Mouse (Mus musculus) neural tube, embryonic 11.5 days (tissue): Measurements from ENCODE around the gene St8sia2. TPM values are rescaled to one million over a fixed set of nuclear protein-coding genes. Genes with fewer than 3 reads are reported as not detected.

ENCODE experiments used
- ATAC-seq: fragments of 200-750 bp; cut with Nextera tagmentation; 2 replicates; pipeline ENCODE4 v1.8.0; 2017; ENCODE audit warnings: moderate number of reproducible peaks, mild to moderate bottlenecking, moderate TSS enrichment, moderate library complexity; ENCODE audit not compliant: insufficient read depth, low FRiP score, low TSS enrichment
- DNase-seq: peaks from one replicate; pipeline ENCODE4 v3.0.0-alpha.2; 2015; ENCODE audit warnings: low spot score
- H3K27ac ChIP-seq: fragments of 300-500 bp; sonication (generic); 2 replicates; pipeline ENCODE4 v1.5.1; 2014; ENCODE audit warnings: low read depth, mild to moderate bottlenecking, low read length
- H3K27me3 ChIP-seq: fragments of 300-500 bp; sonication (generic); 2 replicates; pipeline ENCODE4 v1.6.1; 2014; ENCODE audit warnings: mild to moderate bottlenecking, low read length, mixed read lengths; ENCODE audit not compliant: control insufficient read depth, insufficient read depth
- H3K36me3 ChIP-seq: fragments of 300-500 bp; sonication (generic); 2 replicates; pipeline ENCODE4 v1.6.1; 2014; ENCODE audit warnings: mild to moderate bottlenecking, low read length, moderate library complexity, mixed read lengths; ENCODE audit not compliant: control insufficient read depth, insufficient read depth
- H3K4me1 ChIP-seq: fragments of 300-500 bp; sonication (generic); 2 replicates; pipeline ENCODE4 v1.6.1; 2014; ENCODE audit warnings: low read length, mixed read lengths; ENCODE audit not compliant: control insufficient read depth, insufficient read depth
- H3K4me2 ChIP-seq: fragments of 300-500 bp; sonication (generic); 2 replicates; pipeline ENCODE4 v1.6.1; 2014; ENCODE audit warnings: low read depth, mild to moderate bottlenecking, moderate library complexity
- H3K4me3 ChIP-seq: fragments of 300-500 bp; sonication (generic); 2 replicates; pipeline ENCODE4 v1.5.1; 2014; ENCODE audit warnings: low read depth, low read length
- H3K9ac ChIP-seq: fragments of 300-500 bp; sonication (generic); 2 replicates; pipeline ENCODE4 v1.6.1; 2014; ENCODE audit warnings: mild to moderate bottlenecking, low read length
- H3K9me3 ChIP-seq: fragments of 300-500 bp; sonication (generic); 2 replicates; pipeline ENCODE4 v1.6.1; 2016; ENCODE audit warnings: low read length; ENCODE audit not compliant: control insufficient read depth
- WGBS: fragments of 180-500 bp; shearing (Covaris S2); extraction: QIAGEN DNeasy Blood & Tissue Kit; methylation state at CpG from one replicate; pipeline ENCODE4 v1.1.7; 2014; 5-methylcytosine and 5-hydroxymethylcytosine counted together
- polyA plus RNA-seq: library from polyadenylated mRNA; unstranded; fragments of >200 nt; fragmentation: Nextera tagmentation; extraction: Ambion mirVana; gene quantifications from 2 replicates; pipeline ENCODE4 v1.2.1, GENCODE M21; 2014

Gene St8sia2
- polyA plus RNA-seq, 1 experiment from 2014 or later = 51.0 TPM

- Histone ChIP-seq H3K27me3 (no peaks in the 10 kb centered on the region), H3K4me1 (no peaks in the 10 kb centered on the region), H3K4me2 (no peak overlapping the region), H3K36me3 (no peaks in the 10 kb centered on the region), H3K4me3 (no peak overlapping the region), H3K27ac (no peak overlapping the region), H3K9me3 (no peaks in the 10 kb centered on the region), H3K9ac (no peak overlapping the region)
- WGBS = 55% methylated on average over 4 of the region's 4 CpGs
- no peak for DNase-seq
- ATAC-seq = no peak
These were observed 101.6 kb downstream of the St8sia2 start for GRCm38 (mm10) chr7:73911899-73912298.

DNA sequence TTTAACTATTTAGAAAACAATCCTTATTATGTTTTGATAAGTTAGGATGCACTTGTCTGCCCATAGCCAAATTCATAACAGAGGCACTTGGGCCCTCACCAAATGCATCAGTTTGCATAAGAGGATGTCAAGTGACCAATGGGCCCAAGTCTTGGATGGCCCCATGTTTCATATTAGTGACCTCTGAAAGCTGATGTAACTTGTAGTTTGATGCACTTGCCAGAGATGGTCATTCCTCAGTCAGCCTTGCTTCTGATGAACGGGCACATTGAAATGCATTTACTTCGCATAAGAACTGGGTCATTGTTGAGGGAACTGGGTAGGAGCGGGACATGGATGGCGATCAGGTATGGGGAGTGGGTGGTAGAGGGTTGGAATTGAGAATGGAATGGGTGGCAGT is 102.6 kb downstream of the St8sia2 start:
- Histone ChIP-seq H3K4me3 (no peak overlapping the region), H3K27me3 (no peaks in the 10 kb centered on the region), H3K27ac (no peak overlapping the region), H3K9me3 (no peaks in the 10 kb centered on the region), H3K4me1 (no peaks in the 10 kb centered on the region), H3K36me3 (no peaks in the 10 kb centered on the region), H3K4me2 (no peak overlapping the region), H3K9ac (no peak overlapping the region)
- WGBS = 96% methylated on average over 4 of the region's 4 CpGs
- no peak for DNase-seq
- ATAC-seq = no peak

GRCm38 (mm10) chr7:73909432-73910205 is 103.9 kb downstream of the St8sia2 start:
- Histone ChIP-seq H3K36me3 (no peaks in the 10 kb centered on the region), H3K4me3 (no peak overlapping the region), H3K27ac (no peak overlapping the region), H3K27me3 (no peaks in the 10 kb centered on the region), H3K9ac (no peak overlapping the region), H3K4me1 (no peaks in the 10 kb centered on the region), H3K9me3 (no peaks in the 10 kb centered on the region), H3K4me2 (no peak overlapping the region)
- 77% methylated on average over 5 of the region's 5 CpGs for WGBS
- no peak for ATAC-seq
- DNase-seq = no peak

DNA sequence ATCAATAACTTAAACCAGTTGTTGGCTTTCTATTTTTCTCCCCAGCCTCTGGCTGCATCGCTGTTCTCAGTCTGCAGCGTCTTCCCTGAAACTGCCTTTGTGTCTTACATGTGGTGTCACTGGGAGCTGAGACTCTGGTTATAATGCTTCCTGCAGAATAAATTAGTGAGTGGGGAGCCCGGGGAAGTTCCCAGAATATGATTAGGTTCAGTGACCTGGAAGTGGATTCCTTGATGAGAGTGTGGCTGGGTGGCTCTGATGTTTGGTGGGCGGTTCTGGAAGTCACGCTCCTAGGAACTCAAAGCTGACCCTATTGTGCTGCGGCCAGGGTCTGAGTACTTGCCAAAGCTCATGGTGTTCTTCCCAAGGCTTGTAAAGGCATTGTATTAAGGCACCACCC is 119.0 kb downstream of the St8sia2 start:
- Histone ChIP-seq H3K9ac (no peak overlapping the region), H3K27me3 (no peaks in the 10 kb centered on the region), H3K4me2 (no peak overlapping the region), H3K9me3 (no peaks in the 10 kb centered on the region), H3K4me1 (no peaks in the 10 kb centered on the region), H3K4me3 (no peak overlapping the region), H3K27ac (no peak overlapping the region), H3K36me3 (no peaks in the 10 kb centered on the region)
- DNase-seq (peak; percentile 27), ATAC-seq (peak; percentile 53; the same call in 1 of the 2 replicates)
- WGBS = 44% methylated on average over 6 of the region's 6 CpGs

DNA sequence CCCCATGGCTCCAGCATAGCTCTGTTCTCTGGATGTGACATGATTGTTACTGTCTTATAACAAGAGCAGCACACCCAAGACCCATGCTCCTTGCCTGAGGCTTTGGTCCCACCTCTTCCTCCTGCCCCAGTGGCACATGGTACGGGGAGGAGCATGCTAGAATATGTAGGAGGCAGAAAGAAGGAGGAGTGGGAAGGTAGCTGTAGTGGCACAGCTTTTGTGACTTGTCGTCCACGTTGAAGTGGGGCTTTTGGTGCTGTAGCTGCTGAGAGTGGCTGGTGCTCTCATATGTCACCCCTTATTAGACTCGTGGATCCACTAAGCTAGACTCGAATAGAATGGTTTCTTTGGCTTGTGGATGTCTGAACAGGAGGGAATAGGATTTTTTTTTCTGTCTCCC is 121.7 kb downstream of the St8sia2 start:
- no peak overlapping the region for H3K4me2 ChIP-seq
- ATAC-seq = no peak
- no peak overlapping the region for H3K27ac ChIP-seq
- H3K36me3 ChIP-seq = no peaks in the 10 kb centered on the region
- no peak overlapping the region for H3K9ac ChIP-seq
- H3K9me3 ChIP-seq = no peaks in the 10 kb centered on the region
- WGBS = 91% methylated on average over 5 of the region's 5 CpGs
- no peak for DNase-seq
- H3K4me1 ChIP-seq = no peaks in the 10 kb centered on the region
- H3K4me3 ChIP-seq = no peak overlapping the region
- no peaks in the 10 kb centered on the region for H3K27me3 ChIP-seq

DNA sequence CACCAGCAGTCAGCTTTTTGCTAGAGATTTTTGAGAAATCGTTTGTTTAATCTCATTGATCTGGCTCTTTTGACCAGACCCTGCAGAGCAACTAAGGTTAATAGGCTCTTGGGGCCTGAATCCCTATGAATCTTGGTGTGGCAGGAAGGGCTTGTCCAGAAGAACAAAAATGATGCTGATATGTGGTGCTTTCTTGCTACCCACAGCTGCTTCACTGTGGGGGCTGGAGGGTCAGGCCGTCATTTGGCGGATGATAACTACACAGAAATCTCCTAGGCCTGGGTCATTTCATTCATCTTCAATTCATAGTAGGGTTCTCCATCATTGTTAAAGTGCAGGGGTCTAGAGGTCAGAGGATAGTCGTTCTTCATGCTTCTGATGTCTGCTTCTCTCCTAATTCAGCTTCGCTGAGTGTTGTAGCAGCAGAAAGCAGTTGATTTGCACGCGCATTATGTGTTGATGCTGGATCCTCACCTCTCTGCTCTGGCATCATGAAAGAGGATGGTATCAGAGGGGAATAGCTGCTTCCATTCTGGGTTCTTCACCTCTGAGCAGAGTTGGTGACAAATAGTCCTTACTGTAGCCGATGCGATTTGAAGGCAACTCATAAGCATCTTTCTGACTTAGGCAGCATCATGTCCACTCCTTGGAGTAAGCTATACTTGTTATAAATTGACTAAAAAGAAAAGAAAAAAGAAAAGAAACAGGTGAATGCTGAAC is 122.4 kb downstream of the St8sia2 start:
- WGBS = 66% methylated on average over 9 of the region's 9 CpGs
- Histone ChIP-seq H3K27me3 (no peaks in the 10 kb centered on the region), H3K9me3 (no peaks in the 10 kb centered on the region), H3K36me3 (no peaks in the 10 kb centered on the region), H3K4me3 (no peak overlapping the region), H3K27ac (no peak overlapping the region), H3K4me1 (no peaks in the 10 kb centered on the region), H3K4me2 (no peak overlapping the region), H3K9ac (no peak overlapping the region)
- no peak for ATAC-seq
- no peak for DNase-seq

DNA sequence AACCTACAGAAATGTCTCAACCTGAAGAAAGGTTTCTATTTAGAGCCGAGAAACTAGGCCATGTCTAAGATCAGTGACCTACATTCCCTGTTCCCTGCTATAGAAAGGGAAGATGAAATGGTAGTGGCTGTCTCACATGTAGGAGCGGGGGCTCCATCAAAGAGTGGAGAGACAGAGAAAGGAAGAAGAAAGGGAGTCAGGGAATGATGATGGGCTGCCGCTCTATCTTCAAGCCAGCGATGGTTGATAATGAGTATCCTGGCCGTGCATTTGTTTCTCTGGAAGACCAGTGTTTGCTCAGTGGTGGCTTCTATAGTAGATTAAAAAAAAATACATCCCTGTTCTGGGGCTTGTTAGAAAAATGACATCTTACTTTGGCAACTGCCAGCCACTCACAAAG is 123.0 kb downstream of the St8sia2 start:
- Histone ChIP-seq H3K9me3 (no peaks in the 10 kb centered on the region), H3K27me3 (no peaks in the 10 kb centered on the region), H3K36me3 (no peaks in the 10 kb centered on the region), H3K4me3 (no peak overlapping the region), H3K9ac (no peak overlapping the region), H3K27ac (no peak overlapping the region), H3K4me1 (no peaks in the 10 kb centered on the region), H3K4me2 (no peak overlapping the region)
- no peak for DNase-seq
- WGBS = 89% methylated on average over 5 of the region's 5 CpGs
- ATAC-seq = no peak
